Mouse (Mus musculus) embryonic fibroblast, embryonic 13.5 days (primary cell): ENCODE results near the gene Cnn3.

Source experiments
- CTCF ChIP-seq: IDR thresholded peaks from 2 replicates; pipeline ENCODE4 v1.5.1; 2011; ENCODE audit warnings: mild to moderate bottlenecking, control low read depth, low read length, moderate library complexity, borderline replicate concordance; ENCODE audit not compliant: insufficient read depth
- POLR2A ChIP-seq: IDR thresholded peaks from 2 replicates; pipeline ENCODE4 v1.6.1; 2011; ENCODE audit warnings: low read depth, mild to moderate bottlenecking, control low read depth, low read length, moderate library complexity

DNA sequence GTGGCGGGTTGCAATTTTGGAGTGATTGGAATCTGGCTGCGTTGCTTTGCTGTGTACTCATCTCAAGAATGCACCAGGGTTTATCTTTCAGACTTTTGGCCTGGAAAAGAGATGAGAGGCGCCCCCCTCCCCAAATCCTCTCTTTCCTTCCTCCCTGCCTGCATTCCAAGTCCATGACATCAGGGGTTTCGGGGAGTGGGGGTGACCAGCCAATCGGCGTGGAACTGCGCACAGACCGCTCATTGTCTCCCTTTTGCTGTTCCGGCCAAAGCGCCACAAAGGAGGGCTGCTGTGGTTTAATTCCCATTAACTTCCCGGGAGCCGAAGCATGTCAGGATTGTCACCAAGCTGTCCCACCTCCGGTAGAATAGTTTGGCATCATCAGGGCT, 1.2 kb downstream of the Cnn3 start:
- TF ChIP-seq CTCF, result no peak
- TF ChIP-seq POLR2A, result peak; percentile 74
